Mouse (Mus musculus) megakaryocyte progenitor cell, adult 5-6 weeks (primary cell): ENCODE results near the gene Pou2f2. TPM values are rescaled to one million over a fixed set of nuclear protein-coding genes. Genes with fewer than 3 reads are reported as not detected.
"Not testable (repeated sequence)": the region's sequence is repeated elsewhere in the genome, so short reads cannot be mapped to it uniquely, and the experiment has no call there.

Experiments used
- ATAC-seq: replicated peaks from 2 replicates; pipeline ENCODE4 v1.8.0; 2016; ENCODE audit warnings: mild to moderate bottlenecking, moderate TSS enrichment, inconsistent platforms; ENCODE audit not compliant: poor library complexity
- total RNA-seq, 2 experiments: library from RNA; stranded (forward) in 1 of 2; stranded (reverse) in 1 of 2; fragments of 157-497, 149-512 nt in 1 of 2; fragments of 200-1000 nt in 1 of 2; gene quantifications; 2 replicates each; pipeline versions ENCODE4 v1.2.3 to v1.2.4; 2015 to 2017

Pou2f2 gene
- total RNA-seq, 2 experiments from 2014 or later: 4.1 to 13.8 TPM

GRCm38 (mm10) chr7:25067909-25068656 lies 111.4 kb downstream of the Pou2f2 start:
- no peak for ATAC-seq

- ATAC-seq: no peak
Observed at GRCm38 (mm10) chr7:25067338-25067737, 112.2 kb downstream of the Pou2f2 start.

DNA sequence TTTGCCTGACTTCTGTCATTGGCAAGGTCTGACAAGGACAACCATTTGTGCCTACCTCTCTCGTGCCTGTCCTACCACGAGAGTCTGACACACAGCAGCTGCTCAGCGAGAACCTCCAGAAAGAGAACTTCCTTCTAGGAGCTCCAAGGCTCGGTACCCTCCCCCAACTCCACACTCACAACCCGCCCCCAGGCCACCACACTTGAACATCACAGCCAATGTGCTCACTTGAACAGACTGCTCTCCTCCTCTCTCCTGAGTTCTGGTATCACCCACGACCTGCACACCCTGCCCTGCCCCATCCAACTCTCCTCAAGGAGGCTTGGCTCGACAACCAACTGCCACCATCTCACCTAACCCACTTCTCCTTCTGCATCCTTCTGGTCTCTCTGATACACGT lies 115.6 kb downstream of the Pou2f2 start:
- ATAC-seq: no peak

GRCm38 (mm10) chr7:25063346-25063745 lies 116.2 kb downstream of the Pou2f2 start:
- ATAC-seq: peak; percentile 99

DNA sequence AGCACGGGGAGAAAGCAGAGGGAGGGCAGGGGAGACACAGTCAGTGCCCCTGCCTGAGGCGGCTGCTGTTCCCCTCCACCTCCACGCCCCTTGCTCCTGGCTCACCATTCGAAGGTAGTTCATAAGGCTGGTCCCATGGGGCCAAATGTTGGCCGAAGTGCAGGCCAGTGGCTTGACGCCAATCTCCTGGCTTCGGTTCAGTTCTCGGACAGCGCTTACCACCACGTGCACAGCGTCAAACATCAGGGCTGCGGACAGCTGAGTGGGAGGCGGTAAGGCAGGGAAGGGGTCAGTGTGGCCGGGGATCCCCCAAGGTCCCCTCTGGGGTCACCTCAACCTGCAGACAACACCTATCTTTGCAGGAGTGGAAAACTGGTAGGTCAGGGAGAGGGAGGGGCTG lies 120.7 kb downstream of the Pou2f2 start:
- ATAC-seq: no peak

GRCm38 (mm10) chr7:25058394-25058793 lies 121.1 kb downstream of the Pou2f2 start:
- ATAC-seq: no peak

- ATAC-seq: no peak
Observed at GRCm38 (mm10) chr7:25057888-25058287, 121.6 kb downstream of the Pou2f2 start.

- no peak for ATAC-seq
Observed at GRCm38 (mm10) chr7:25056951-25057350, 122.6 kb downstream of the Pou2f2 start.

DNA sequence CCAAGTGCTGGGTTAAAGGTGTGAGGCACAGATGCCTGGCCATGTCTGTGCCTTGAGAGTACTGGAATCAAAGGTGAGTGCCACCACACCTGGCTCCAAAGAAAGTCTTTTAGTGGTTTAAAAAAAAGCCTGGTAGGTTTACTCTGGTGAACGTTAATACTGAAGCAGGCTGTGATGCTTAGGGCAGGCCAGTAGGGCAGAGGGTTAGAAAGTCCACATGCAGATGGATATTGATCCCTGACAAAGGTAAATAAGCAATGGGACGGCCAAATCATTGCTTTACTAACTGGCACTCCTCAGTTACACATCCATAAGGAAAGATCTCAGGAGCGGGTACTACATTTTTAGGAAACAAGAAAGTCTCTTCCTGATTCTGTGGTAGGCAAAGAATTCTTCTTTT lies 126.9 kb downstream of the Pou2f2 start:
- no peak for ATAC-seq

GRCm38 (mm10) chr7:25049295-25049930 lies 130.1 kb downstream of the Pou2f2 start:
- no peak for ATAC-seq

DNA sequence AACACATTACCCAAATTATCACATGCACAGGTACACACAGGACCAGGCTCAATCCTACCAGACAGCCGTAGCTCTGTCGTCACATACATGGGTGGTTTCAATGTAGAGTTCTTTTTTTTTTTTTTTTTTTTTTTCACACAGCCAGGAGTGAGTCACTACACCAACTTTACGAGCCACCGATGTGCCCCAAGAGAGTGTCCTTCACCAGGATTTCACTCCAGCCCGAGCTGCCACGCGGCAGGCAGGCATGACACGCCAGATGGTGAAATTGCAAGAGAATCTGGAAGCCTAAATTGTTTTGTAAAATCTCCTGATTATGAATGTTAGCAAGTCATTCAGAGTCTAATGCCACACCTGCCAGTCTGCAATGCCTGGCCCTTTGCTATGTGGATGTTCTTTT lies 132.2 kb downstream of the Pou2f2 start:
- no peak for ATAC-seq

GRCm38 (mm10) chr7:25044599-25044998 lies 134.9 kb downstream of the Pou2f2 start:
- not testable (repeated sequence) for ATAC-seq

DNA sequence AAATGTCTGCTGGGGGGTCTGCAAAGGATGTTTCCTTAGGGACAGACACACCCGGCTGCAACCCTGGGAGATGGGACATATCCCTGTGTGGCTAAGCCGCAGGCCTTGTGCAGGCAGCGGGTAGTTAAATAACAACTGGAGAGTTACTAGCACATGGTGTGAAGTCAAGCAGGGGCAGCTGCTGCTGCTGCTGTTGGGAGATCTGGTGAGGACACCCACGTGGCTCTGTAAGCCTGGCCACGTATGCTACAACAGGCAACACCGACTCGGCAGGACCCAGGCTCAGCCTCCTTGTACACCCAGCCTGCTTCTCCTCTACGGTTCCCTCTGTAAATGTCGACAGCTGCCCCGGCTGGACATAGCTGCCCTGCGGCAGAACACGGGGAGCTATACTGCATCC lies 137.6 kb downstream of the Pou2f2 start:
- ATAC-seq: no peak

Other genes with a start within 250 kb of the Pou2f2 start
- not detected in 2 replicates for gene Gm4881, start 235.2 kb downstream of the Pou2f2 start, total RNA-seq (2015)
- gene Gm4881, start 235.2 kb downstream of the Pou2f2 start, total RNA-seq (2017): not detected in 2 replicates
- gene Rabac1, start 207.0 kb downstream of the Pou2f2 start, total RNA-seq (2015): 95.6 and 117 TPM in 2 replicates
- 89.2 and 101 TPM in 2 replicates for gene Rabac1, start 207.0 kb downstream of the Pou2f2 start, total RNA-seq (2017)
- gene Atp1a3, start 173.8 kb downstream of the Pou2f2 start, total RNA-seq (2015): 24.4 and 35.2 TPM in 2 replicates
- 18.4 and 28.5 TPM in 2 replicates for gene Atp1a3, start 173.8 kb downstream of the Pou2f2 start, total RNA-seq (2017)
- 3.1 and 5.6 TPM in 2 replicates for gene Grik5, start 107.4 kb downstream of the Pou2f2 start, total RNA-seq (2015)
- gene Grik5, start 107.4 kb downstream of the Pou2f2 start, total RNA-seq (2017): 3.4 and 3.9 TPM in 2 replicates
- 6.2 and 7.6 TPM in 2 replicates for gene Zfp574, start 107.2 kb downstream of the Pou2f2 start, total RNA-seq (2015)
- gene Zfp574, start 107.2 kb downstream of the Pou2f2 start, total RNA-seq (2017): 4.5 and 4.8 TPM in 2 replicates
- 10.7 and 11.0 TPM in 2 replicates for gene Dedd2, start 40.9 kb upstream of the Pou2f2 start, total RNA-seq (2015)
- 14.5 and 17.2 TPM in 2 replicates for gene Dedd2, start 40.9 kb upstream of the Pou2f2 start, total RNA-seq (2017)
- gene Zfp526, start 41.7 kb upstream of the Pou2f2 start, total RNA-seq (2015): 7.2 and 7.6 TPM in 2 replicates
- 7.5 and 7.6 TPM in 2 replicates for gene Zfp526, start 41.7 kb upstream of the Pou2f2 start, total RNA-seq (2017)
- 84.9 and 93.2 TPM in 2 replicates for gene Gsk3a, start 58.1 kb upstream of the Pou2f2 start, total RNA-seq (2015)
- 57.8 and 60.3 TPM in 2 replicates for gene Gsk3a, start 58.1 kb upstream of the Pou2f2 start, total RNA-seq (2017)
- 5.2 and 5.6 TPM in 2 replicates for gene Erf, start 71.0 kb upstream of the Pou2f2 start, total RNA-seq (2015)
- gene Erf, start 71.0 kb upstream of the Pou2f2 start, total RNA-seq (2017): 6.6 and 6.9 TPM in 2 replicates
- gene Cic, start 88.0 kb upstream of the Pou2f2 start, total RNA-seq (2015): 67.4 and 67.8 TPM in 2 replicates
- gene Cic, start 88.0 kb upstream of the Pou2f2 start, total RNA-seq (2017): 19.0 and 24.4 TPM in 2 replicates
- gene Pafah1b3, start 118.3 kb upstream of the Pou2f2 start, total RNA-seq (2015): 10.9 and 20.0 TPM in 2 replicates
- gene Pafah1b3, start 118.3 kb upstream of the Pou2f2 start, total RNA-seq (2017): 14.7 and 15.0 TPM in 2 replicates
- not detected in 2 replicates for gene Prr19, start 121.7 kb upstream of the Pou2f2 start, total RNA-seq (2015)
- gene Prr19, start 121.7 kb upstream of the Pou2f2 start, total RNA-seq (2017): not detected in 2 replicates
- not detected in 2 replicates for gene Tmem145, start 126.4 kb upstream of the Pou2f2 start, total RNA-seq (2015)
- gene Tmem145, start 126.4 kb upstream of the Pou2f2 start, total RNA-seq (2017): not detected in 2 replicates
- 2.2 and 2.5 TPM in 2 replicates for gene Megf8, start 137.4 kb upstream of the Pou2f2 start, total RNA-seq (2015)
- 3.5 and 3.9 TPM in 2 replicates for gene Megf8, start 137.4 kb upstream of the Pou2f2 start, total RNA-seq (2017)
- not detected in 2 replicates for gene Cnfn, start 190.0 kb upstream of the Pou2f2 start, total RNA-seq (2015)
- gene Cnfn, start 190.0 kb upstream of the Pou2f2 start, total RNA-seq (2017): not detected in 2 replicates
- 8.3 and 9.8 TPM in 2 replicates for gene Lipe, start 219.0 kb upstream of the Pou2f2 start, total RNA-seq (2015)
- 7.2 and 7.4 TPM in 2 replicates for gene Lipe, start 219.0 kb upstream of the Pou2f2 start, total RNA-seq (2017)
- not detected in 2 replicates for gene Cxcl17, start 233.2 kb upstream of the Pou2f2 start, total RNA-seq (2015)
- gene Cxcl17, start 233.2 kb upstream of the Pou2f2 start, total RNA-seq (2017): not detected in 2 replicates